Mouse (Mus musculus) testis, adult 2 months (tissue): ENCODE results near the gene Akr1c13. TPM values are rescaled to one million over a fixed set of nuclear protein-coding genes. Genes with fewer than 3 reads are reported as not detected.
"Not testable (repeated sequence)": the region's sequence is repeated elsewhere in the genome, so short reads cannot be mapped to it uniquely, and the experiment has no call there.

ENCODE experiments used
- H3K27ac ChIP-seq: fragments of 200-500 bp; 2 replicates; pipeline ENCODE4 v1.5.1; 2012; ENCODE audit warnings: low read depth, low read length; ENCODE audit not compliant: control insufficient read depth, insufficient read depth
- H3K27me3 ChIP-seq: fragments of 200-500 bp; 2 replicates; pipeline ENCODE4 v1.6.1; 2012; ENCODE audit warnings: mild to moderate bottlenecking, low read length, moderate library complexity; ENCODE audit not compliant: control insufficient read depth, insufficient read depth
- H3K36me3 ChIP-seq: fragments of 200-500 bp; 2 replicates; pipeline ENCODE4 v1.6.1; 2012; ENCODE audit warnings: mild to moderate bottlenecking, low read length; ENCODE audit not compliant: control insufficient read depth, insufficient read depth
- H3K4me1 ChIP-seq: fragments of 200-500 bp; 2 replicates; pipeline ENCODE4 v1.6.1; 2012; ENCODE audit warnings: low read length; ENCODE audit not compliant: control insufficient read depth, insufficient read depth
- H3K4me3 ChIP-seq: fragments of 200-500 bp; 2 replicates; pipeline ENCODE4 v1.5.1; 2012; ENCODE audit warnings: low read depth, mild to moderate bottlenecking, low read length, moderate library complexity, mixed read lengths; ENCODE audit not compliant: control insufficient read depth
- CTCF ChIP-seq: fragments of 200-500 bp; IDR thresholded peaks from 2 replicates; pipeline ENCODE4 v1.5.1; 2012; ENCODE audit warnings: low read depth, mild to moderate bottlenecking, inconsistent platforms, low read length, moderate library complexity; ENCODE audit not compliant: control insufficient read depth, insufficient read depth, insufficient replicate concordance
- POLR2A ChIP-seq: fragments of 200-500 bp; IDR thresholded peaks from 2 replicates; pipeline ENCODE4 v1.6.1; 2012; ENCODE audit warnings: low read depth, mild to moderate bottlenecking, inconsistent platforms, low read length, moderate library complexity; ENCODE audit not compliant: control insufficient read depth
- polyA plus RNA-seq: library from polyadenylated mRNA; depleted of rRNA; stranded (reverse); fragments of >200 nt; gene quantifications from 2 replicates; pipeline ENCODE4 v1.2.3, GENCODE M21; 2012; rRNA removed

Akr1c13 gene
- polyA plus RNA-seq, result 3.6 and 4.0 TPM in 2 replicates

GRCm38 (mm10) chr13:4190904-4191303, at the start of gene Akr1c13:
TSS of gene Akr1c13 (plus strand) at chr13:4191150.
- Histone ChIP-seq H3K27me3 (no peaks in the 10 kb centered on the region), H3K36me3 (no peaks in the 10 kb centered on the region), H3K4me3 (no peak within 1 kb of the TSS), H3K27ac (0 out of 2 replicates have a peak within 1 kb of the TSS, but pooled peaks have one; percentile 6), H3K4me1 (no peaks in the 10 kb centered on the region)
- TF ChIP-seq POLR2A, result no peak
- TF ChIP-seq CTCF, result no peak

GRCm38 (mm10) chr13:4144261-4144660, 46.7 kb upstream of the Akr1c13 start:
- Histone ChIP-seq H3K4me3 (no peak overlapping the region), H3K27ac (no peak overlapping the region), H3K36me3 (no peaks in the 10 kb centered on the region), H3K4me1 (no peaks in the 10 kb centered on the region), H3K27me3 (no peaks in the 10 kb centered on the region)
- no peak for TF ChIP-seq CTCF
- no peak for TF ChIP-seq POLR2A

- no peak within 1 kb of the TSS for H3K4me3 ChIP-seq
- no peak for TF ChIP-seq CTCF
- TF ChIP-seq POLR2A, result no peak
- H3K27me3 ChIP-seq, result no peaks in the 10 kb centered on the region
- no peaks in the 10 kb centered on the region for H3K36me3 ChIP-seq
- no peak within 1 kb of the TSS for H3K27ac ChIP-seq
- H3K4me1 ChIP-seq, result no peaks in the 10 kb centered on the region
Observed at GRCm38 (mm10) chr13:4150518-4150917, 40.4 kb upstream of the Akr1c13 start, which contains the start of gene Akr1c18. TSS of gene Akr1c18 (minus strand) at chr13:4150654.

- TF ChIP-seq POLR2A (no peak), CTCF (no peak)
- Histone ChIP-seq H3K4me3 (no peak overlapping the region), H3K27me3 (no peaks in the 10 kb centered on the region), H3K36me3 (no peaks in the 10 kb centered on the region), H3K27ac (no peak overlapping the region), H3K4me1 (no peaks in the 10 kb centered on the region)
Observed at GRCm38 (mm10) chr13:4152908-4153307, 38.0 kb upstream of the Akr1c13 start.

GRCm38 (mm10) chr13:4153593-4153992, 37.4 kb upstream of the Akr1c13 start:
- H3K36me3 ChIP-seq, result no peaks in the 10 kb centered on the region
- TF ChIP-seq POLR2A (no peak), CTCF (no peak)
- H3K4me3 ChIP-seq, result no peak overlapping the region
- no peaks in the 10 kb centered on the region for H3K27me3 ChIP-seq
- H3K4me1 ChIP-seq, result no peaks in the 10 kb centered on the region
- no peak overlapping the region for H3K27ac ChIP-seq

GRCm38 (mm10) chr13:4155286-4155685, 35.7 kb upstream of the Akr1c13 start:
- Histone ChIP-seq H3K36me3 (no peaks in the 10 kb centered on the region), H3K27ac (no peak overlapping the region), H3K4me1 (no peaks in the 10 kb centered on the region), H3K4me3 (no peak overlapping the region), H3K27me3 (no peaks in the 10 kb centered on the region)
- no peak for TF ChIP-seq POLR2A
- no peak for TF ChIP-seq CTCF

- no peaks in the 10 kb centered on the region for H3K27me3 ChIP-seq
- H3K27ac ChIP-seq, result no peak overlapping the region
- no peaks in the 10 kb centered on the region for H3K36me3 ChIP-seq
- H3K4me1 ChIP-seq, result no peaks in the 10 kb centered on the region
- no peak overlapping the region for H3K4me3 ChIP-seq
- TF ChIP-seq CTCF, result no peak
- TF ChIP-seq POLR2A, result no peak
Observed at GRCm38 (mm10) chr13:4168006-4168405, 22.9 kb upstream of the Akr1c13 start.

GRCm38 (mm10) chr13:4172978-4173377, 18.0 kb upstream of the Akr1c13 start:
- Histone ChIP-seq H3K27me3 (no peaks in the 10 kb centered on the region), H3K36me3 (no peaks in the 10 kb centered on the region), H3K4me1 (no peaks in the 10 kb centered on the region), H3K4me3 (no peak overlapping the region), H3K27ac (no peak overlapping the region)
- TF ChIP-seq POLR2A, result no peak
- TF ChIP-seq CTCF, result no peak

- not testable (repeated sequence) for H3K36me3 ChIP-seq, H3K4me3 ChIP-seq, H3K4me1 ChIP-seq, H3K27ac ChIP-seq, H3K27me3 ChIP-seq
Observed at GRCm38 (mm10) chr13:4181321-4181720, 9.6 kb upstream of the Akr1c13 start.
